Mouse (Mus musculus): Measurements from ENCODE around the gene Ppia.
"Not testable (repeated sequence)": the region's sequence is repeated elsewhere in the genome, so short reads cannot be mapped to it uniquely, and the experiment has no call there.

Ppia gene

DNA sequence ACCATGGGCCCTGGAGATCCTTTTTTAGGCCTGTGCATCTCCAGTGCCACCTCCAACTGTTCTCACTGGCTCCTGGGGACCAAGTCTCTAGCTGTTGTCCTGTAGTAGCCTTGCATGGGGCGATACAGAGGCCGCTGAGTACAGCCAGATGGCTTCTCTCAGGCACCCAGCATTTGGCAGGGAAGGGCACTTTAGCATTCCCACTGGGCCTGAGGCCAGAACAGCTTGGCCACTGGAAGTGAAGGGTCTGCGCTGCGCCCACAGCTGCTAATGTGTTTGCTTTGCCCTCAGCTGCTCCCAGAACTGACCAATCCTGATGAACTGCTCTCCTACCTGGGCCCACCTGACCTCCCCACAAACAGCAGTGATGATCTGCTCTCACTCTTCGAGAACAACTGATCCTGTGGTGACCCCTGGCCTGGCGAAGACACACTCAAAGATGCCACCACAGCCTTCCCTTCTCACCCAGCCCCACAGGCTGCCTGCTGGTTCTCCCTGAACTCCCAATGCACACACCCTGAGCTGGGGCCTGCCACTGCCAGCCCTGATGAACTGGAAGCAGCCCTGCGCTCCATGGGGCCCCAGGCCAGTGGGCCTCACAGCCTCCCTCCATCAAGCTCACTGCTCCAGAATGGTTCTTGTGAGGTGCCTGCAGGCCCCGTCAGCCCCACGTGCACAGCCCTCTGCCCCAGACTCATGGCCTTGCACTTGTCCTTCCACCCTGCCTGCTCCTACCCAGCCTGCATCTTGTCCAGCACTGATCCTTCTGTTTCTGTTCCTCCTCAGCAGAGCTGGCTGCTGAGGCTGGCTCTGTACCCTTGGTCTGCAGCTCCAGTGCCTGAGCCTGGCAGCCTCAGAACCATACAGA is 10.3 kb upstream of the Ppia start:
- no peak for DNase-seq

DNA sequence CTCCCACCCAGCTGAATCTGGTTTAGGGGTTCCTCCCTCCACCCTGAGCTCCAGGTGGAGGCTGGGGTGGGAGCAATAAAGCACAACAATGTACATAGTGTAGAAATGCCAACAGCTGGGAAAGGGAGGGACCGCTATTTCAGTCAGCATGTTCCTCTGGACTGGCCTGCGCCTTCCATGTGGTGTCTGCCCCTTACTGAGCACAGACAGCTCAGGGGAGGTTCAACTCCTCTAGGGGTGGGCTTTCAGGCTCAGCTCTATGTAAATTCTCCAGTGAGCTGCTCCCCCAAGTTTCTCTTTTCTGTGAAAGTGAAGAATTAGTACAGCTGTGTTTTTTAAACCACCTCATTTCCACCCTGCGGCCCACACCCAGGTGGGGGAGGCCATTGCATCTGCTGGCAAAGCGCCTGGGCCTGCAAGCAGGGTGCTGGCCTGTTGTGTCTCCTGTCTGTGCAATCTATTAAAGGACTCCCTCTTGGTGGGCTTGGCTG is 9.6 kb upstream of the Ppia start:
- no peak for DNase-seq

DNA sequence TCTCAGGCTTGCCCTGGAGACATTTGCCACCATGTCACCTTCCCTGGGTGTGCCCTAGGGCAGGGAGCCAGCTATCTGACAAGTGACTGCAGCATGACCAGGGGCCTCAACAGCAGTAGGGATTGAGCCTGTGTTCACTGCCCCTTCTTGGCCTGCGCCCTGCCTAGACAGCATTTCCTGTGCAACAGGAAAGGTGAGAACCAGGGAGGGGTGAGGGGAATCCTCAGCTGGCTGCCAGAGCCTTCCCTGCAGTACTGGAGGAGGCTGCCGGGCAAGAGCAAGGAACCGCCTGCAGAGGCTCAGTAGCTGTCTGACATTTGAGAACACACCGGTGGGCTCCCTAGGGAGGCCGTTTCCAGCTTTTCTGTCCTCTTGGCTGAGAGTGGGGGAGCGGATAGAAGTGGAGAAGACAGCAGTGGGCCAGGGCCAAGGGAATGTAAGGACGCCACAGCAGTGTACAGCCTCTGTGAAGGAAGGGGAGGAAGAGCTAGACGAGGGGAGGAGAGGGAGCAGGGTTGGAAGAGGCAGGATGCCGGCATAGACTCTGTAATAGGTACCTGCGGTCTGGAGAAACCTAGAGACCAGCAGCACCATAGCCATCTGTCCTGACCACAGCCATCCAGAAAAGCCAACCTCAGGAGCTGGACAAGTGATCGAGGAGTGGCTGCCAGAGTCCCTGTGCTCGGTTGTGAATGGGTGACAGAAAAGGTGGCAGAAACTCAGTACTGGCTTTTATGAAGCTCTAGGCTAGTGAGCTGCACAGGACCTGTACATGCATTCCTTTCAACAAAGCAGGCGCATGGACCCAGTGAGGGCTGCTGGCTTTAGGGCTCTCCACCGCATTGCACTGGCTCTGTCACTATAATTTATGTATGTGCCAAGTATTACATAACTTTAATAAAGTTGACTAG is 8.7 kb upstream of the Ppia start:
- DNase-seq: peak; percentile 42

DNA sequence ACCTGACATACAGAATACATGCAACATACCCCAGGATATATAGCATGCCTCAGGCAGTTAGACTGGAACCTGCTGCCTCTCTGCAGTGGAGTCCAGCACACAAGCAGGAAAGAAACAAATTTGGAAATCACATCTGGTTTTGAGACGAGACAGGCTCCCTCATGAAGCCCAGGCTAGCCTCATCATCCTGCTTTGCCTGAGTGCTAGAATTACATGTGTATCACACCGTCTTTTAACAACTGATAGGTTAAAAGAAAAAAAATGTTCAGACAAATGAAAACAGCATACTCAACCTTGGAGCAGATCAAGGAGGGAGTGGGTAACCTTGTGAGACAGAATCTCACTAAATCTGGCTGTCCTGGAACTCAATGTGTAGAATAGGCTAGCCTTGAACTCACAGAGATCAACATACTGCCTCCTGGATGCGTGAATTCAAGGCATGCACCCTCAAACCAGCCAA is 8.1 kb upstream of the Ppia start:
- no peak for DNase-seq

DNA sequence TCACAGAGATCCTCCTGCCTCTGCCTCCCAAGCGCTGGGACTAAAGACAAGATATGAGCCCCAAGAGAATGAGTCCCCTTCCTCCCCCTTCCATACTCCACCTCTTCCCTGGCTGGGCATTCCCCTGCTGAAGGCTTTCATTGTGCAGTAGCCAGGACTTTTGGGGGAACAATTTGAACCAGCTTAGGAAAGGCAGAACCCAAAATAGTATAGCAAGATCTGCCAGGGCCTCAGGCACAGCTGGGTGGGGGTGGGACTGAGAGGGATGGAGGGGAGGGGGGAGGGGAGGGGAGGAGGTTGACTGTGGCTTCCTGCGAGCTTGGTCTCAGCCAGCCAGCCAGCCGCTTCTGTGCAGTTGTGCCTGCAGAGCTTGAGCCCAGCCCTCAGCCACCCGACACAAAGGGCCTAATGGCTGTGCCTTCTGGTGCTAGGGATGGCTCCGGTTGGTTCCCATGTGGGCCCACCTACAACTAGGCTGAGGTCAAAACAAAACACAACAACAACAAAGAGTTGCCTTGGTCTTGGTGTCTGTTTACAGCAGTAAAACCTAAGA is 5.1 kb upstream of the Ppia start:
- DNase-seq: no peak

DNA sequence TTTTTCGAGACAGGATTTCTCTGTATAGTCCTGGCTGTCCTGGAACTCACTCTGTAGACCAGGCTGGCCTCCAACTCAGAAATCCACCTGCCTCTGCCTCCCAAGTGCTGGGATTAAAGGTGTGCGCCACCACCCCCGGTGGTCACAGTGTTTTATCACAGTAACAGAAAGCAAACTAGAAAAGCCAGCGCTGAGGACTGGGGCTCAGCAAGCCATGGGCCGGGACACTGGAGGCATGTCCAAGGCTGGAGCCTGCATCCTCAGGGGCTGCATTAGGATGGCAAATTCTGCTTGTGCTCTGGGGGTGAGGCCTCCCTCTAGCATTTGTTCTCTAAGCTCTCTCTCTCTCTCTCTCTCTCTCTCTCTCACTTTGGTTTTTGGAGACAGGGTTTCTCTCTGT is 4.5 kb upstream of the Ppia start:
- DNase-seq: not testable (repeated sequence)

DNA sequence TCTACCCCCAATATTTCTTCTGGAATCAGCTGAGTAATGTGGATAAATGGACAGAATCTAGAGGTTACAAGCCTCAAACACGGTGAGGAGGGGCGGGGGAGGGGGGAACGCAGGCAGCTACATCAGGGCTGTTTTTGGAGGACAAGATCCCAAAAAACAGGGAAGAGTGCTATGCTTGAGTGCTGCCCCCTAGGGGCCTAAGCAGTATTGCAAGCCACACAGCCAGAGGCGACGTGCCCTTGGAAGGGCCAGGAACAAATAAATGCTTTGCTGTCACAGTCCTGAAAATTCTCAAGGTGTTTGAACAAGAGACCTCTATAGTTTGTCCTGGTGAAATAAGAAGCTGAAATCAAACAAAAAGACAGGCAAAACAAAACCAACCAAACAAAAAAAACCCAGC is 3.6 kb upstream of the Ppia start:
- peak; percentile 89 for DNase-seq

DNA sequence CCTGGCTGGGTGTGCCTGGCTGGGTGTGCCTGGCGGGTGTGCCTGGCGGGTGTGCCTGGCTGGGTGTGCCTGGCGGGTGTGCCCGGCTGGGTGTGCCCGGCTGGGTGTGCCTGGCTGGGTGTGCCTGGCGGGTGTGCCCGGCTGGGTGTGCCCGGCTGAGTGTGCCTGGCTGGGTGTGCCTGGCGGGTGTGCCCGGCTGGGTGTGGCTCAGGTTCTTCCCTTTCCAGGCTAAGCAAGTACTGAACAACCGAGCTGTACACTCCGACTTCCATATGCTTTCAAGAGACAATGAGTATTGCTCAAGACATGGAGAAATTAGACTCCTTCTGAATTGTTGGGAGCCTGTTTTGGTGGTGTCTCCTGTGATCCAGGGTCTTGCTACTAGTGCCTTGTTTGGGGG is 2.0 kb upstream of the Ppia start:
- DNase-seq: no peak

DNA sequence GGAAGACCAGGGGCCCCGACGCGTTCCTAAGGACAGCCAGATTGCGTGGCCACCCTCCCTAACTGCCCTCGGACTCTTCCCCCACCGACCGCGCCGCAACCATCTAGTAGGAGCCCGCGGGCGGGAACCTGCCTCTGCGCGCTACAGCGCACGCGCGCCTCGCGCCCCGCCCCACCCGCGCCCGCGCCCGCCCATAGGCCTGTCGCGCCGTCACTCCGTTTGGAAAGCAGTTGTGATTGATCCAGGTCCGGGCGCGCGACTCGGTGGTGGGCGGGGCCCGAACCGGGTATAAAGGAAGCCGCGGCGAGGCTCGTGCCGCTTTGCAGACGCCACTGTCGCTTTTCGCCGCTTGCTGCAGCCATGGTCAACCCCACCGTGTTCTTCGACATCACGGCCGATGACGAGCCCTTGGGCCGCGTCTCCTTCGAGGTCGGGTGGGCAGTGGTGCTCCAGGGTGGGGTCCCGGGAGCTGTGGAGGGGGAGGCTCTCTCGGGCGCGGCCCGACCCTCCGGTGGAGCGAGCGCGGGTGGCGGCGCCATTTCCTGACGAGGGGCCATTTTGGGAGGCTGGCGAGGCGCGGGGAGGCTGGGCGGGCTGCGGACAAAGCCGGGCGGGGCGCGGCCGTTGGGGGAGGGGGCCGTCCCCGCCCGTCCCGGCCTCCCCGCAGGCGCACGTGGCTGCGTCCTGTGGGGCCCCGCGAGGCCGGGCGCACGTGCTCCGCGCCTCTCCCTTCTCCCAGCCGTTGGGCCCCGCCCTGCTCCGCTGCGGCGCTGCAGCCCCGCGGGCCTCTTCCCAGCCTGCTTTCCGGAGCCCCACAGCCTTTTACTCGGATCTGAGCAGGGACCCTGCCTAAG is 535 bp downstream of the Ppia start:
- DNase-seq: peak; percentile 97

DNA sequence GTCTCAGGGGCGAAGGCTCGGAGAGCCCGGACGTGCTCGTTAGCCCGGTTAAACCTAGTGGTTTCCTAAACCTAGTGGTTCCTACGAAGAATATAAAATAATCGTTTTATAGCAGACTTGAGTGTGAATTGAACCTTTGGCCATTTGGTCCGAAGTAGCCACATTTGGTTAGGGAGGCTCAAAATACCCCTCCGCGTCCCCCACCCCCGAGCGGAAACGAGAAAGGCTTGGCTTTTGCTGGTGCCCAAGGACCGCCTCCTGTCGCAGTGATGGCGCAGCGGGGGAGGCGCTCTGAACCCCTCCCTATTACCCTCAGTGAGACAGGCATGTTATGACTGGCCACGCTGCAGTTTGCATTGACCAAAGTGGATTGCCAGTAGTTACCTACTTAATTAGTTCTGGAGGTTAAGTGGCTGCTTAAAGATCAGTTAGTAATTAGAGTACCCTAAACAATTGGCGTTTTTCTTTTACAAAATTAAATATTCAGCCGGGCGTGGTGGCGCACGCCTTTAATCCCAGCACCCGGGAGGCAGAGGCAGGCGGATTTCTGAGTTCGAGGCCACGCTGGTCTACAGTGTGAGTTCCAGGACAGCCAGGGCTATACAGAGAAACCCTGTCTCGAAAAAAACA is 1.3 kb downstream of the Ppia start:
- DNase-seq: peak; percentile 79

DNA sequence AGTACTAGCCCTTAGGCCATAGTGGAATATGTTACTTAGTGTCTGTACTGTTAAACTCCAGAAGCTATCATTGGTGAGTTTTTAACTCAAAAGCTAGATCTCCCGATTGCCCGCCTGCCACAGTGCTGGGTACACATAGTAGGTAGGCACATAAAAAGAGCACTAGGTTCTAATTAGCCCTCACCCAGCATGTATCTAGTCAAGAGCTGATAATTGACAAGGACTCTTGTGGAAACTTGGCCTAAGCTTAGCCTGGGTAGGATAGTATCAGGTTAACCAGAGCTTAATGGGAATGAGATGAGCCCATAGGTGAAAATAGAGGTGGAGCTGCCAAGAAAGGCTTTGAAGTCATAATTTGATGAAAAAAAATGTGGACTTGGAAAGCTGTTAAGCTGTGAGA is 1.8 kb downstream of the Ppia start:
- DNase-seq: no peak

DNA sequence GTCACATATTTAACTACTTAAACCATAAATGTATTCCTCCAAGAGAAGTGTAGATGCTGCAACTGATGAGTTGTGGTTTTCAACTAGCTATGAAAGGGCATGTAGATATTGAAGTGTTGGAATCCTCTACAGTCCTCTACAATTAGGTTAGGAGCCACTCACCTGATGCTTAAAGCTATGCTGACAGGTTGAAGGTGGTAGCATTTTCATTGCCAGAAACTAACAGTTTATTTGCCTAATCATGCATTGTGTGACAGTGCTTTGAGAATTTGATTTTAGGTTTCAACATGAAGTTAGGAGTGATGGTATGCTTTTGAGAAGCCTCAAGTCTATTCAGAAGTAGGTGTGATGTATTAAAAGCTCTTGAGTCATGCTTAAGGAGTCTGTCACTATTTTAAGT is 2.2 kb downstream of the Ppia start:
- no peak for DNase-seq

DNA sequence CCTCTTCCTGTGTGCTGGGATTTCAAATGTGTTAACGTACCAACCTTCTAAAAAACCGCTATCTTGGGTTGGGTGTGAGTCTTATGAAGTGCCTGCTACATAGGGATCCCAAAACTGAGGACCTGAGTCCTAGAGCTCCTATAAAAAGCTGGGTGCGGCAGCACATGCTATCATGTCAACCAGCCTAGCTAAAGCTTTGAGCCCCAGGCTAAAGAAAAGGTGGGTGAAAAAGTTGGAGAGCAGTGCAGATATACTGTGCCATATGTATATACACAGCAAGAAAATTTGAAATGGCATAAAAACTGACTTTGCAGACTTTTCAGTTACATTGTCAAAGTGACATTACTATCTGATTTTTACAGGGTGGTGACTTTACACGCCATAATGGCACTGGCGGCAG is 3.5 kb downstream of the Ppia start:
- no peak for DNase-seq

DNA sequence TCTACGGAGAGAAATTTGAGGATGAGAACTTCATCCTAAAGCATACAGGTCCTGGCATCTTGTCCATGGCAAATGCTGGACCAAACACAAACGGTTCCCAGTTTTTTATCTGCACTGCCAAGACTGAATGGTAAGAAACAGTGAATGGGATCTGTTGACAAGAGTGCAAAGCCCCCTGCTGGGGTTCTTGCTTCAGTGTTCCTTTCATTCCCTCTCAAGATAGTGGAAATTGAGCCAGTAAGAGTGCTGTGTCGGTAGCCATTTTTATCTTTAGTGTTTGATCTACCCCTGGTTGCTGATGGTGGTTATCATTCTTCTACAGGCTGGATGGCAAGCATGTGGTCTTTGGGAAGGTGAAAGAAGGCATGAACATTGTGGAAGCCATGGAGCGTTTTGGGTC is 3.9 kb downstream of the Ppia start:
- not testable (repeated sequence) for DNase-seq

DNA sequence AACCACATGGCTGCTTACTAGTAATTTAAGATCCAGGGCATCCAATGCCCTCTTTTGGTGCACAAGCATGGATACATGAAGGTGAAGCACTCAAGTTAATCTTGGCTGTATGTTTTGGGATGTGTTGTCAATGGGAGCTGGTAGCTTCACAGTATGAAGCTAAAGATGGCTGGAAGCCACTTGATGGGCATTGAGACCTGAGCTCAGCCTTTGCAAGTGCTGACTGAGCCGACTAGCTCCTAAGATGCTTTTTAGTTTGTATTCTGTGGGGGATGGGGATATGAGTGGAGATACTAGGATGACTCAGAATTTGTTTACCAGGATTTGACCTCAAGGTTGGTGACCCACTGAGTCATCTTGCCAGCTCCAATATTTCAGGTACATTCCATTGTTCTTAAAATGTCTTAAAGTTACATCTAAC is 5.0 kb downstream of the Ppia start:
- no peak for DNase-seq

DNA sequence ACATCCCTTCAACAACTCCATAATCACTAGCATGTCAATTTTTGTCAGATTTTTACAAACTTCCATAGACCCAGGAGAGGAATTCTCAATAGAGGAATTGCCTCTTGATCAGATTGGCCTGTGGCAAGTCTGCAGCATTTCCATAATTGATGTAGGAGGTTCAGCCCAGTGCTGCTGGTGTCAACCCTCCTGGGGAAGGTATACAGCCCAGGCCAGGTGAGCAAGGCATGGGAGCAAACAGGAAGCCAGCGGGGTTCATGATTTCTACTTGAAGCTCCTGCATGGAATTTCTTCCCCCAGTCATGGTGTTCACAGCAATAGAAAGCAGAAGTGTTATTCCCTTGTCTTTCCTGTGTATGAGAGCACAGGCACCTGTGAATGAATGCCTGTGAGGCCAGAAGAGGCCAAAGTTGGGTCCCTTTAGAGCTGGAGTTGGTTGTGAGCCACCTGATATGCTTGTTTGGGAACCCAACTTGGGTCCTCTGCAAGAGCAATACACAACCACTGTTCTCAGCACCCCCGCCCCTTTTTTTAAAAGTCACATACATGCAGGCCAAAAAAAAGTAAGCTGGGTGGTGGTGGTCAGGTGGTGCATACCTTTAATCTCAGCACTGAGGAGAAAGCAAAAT is 5.6 kb downstream of the Ppia start:
- DNase-seq: no peak

DNA sequence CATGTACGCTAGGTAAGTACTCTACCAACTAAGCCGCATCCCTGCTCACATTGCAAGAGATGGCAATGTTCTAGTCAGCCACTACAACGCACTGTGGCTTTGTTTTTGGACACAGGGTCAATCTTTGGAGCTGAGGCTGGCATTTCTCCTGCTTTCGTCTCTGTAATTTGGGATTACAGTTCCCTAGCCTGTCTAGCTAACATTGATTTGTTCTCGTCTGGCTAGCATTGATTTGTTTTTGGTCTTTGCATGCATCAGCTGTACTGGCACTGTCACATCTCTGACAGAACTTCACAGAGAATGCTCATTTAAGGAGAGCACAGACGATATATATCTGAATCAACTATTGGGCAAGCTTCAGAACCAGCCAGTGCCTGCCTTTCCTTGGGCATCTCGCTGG is 14.9 kb downstream of the Ppia start:
- DNase-seq: no peak

DNA sequence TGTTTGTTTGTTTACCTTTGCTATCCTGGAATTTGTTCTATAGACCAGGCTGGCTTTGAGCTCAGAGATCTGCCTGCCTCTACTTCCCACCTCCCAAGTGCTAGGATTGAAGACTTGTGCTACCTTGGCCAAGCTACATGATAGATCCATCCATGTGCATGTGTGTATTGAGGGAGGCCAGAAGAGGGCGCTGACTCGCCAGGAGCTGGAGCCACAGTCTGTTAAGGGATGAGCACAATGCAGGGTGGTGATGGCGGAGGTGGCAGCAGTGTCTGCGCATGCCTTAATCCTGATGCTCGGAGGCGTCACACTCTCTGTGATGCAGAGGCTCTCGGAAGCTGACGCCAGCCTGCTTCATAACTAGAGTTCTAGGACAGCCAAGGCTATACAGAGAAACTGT is 21.2 kb downstream of the Ppia start:
- peak; percentile 59 for DNase-seq

DNA sequence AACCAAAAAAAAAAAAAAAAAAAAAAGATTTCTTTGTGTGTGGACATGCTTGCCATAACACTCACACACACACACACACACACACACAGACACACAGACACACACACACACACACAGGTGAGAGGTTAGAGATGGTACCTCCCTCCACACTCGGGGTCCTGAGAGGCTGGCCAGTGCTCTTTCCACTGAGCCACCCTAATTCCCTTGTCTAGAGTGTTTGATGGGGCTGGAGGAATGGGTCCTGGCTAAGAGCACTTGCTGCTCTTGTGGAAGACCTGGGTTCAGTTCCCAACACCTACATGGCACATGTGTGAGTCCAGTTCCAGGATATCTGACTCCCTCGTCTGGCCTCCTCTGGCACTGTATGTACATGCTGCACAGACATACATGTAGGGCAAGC is 22.4 kb downstream of the Ppia start:
- no peak for DNase-seq

DNA sequence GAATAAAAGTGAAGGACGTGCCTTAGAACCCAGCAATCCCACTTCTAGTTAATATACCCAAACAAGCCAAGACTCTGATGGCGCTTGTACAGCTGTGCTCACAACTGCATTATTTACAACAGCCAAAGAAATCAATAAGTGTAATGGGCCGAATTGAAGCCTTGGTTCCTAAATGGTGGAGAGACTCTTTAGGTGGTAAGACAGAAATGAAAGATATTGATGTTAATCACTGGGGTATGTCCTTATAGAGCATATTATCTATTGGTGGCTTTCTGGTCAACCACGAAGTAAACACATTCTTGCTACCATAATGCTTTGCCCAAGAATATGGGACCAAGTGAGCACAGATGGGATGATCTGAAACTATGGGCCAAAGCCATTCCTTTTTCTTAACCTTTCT is 24.9 kb downstream of the Ppia start:
- no peak for DNase-seq

DNA sequence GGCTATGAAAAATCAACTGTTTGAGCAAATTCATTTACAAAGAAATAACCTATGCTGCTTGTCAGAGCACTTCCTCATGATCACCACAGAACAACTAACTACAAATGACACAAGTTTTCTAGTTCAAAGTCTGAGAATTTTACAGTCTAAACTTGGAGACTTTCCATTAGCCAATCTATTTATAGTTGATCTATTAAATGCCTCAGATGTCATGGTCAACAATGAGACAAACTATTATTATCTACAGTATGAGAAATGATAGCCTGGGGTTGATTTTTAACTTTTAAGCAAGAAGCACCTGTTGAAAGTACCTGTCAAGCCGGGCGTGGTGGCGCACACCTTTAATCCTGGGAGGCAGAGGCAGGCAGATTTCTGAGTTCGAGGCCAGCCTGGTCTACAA is 27.3 kb downstream of the Ppia start:
- DNase-seq: no peak

DNA sequence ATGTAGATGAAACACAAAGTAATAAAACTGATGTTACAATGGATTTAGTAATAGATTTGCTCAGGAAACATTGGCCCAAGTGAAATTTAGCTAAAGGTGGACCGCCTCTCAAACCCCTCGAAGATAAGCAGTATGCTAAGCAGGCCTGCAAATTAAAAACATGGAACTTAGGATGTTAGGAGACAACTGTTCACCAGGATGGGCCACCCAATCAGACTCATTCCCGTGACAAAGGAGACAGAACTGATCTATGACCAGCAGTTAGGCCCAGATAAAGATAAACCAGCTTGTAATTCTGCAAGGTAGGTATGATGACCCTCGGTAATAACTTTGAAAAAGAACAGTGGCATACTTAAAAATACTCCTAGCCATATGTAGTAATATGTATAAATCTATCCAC is 27.9 kb downstream of the Ppia start:
- no peak for DNase-seq
